Mouse (Mus musculus): ENCODE results near the gene Ddx47. TPM values are rescaled to one million over a fixed set of nuclear protein-coding genes. Genes with fewer than 3 reads are reported as not detected.

Gene Ddx47
- total and polyA plus RNA-seq, 2 experiments from 2014 or later: 35.8 to 51.4 TPM

DNA sequence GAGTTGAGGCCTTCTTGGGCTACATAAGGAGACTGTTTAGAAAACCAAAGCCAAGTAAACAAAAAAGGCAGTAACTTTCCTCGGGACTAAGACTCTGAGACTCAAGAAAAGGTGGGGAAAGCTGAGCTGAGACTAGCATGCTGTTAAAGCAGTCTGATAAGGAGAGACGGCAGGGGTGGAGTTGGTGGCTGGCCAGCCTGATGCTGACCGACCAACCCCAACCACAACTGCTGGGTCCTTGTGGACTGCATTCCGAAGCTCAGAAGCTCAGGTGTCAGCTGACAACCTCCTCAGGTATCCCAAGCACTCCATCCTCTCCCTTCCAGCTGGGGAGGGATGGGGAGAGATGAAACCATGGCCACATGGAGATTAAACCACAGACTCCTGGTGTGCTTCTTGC lies 44.5 kb downstream of the Ddx47 start:
- TF ChIP-seq EP300 (IDR thresholded peaks at IDR 0.05; ENCODE audit: low read depth): no peak
- no peak for TF ChIP-seq CTCF (IDR thresholded peaks at IDR 0.05; ENCODE audit: low read depth)
- H3K4me2 ChIP-seq (ENCODE audit: low read depth, low read length): no peak overlapping the region
- H3K9ac ChIP-seq (replicated peaks; ENCODE audit: low read depth, low read length): no peak overlapping the region
- no peak overlapping the region for H3K4me3 ChIP-seq (ENCODE audit: low read depth, low read length)
- no peak for DNase-seq (ENCODE audit: low spot score)
- no peaks in the 10 kb centered on the region for H3K27me3 ChIP-seq (ENCODE audit: control insufficient read depth, insufficient read depth, low read length)
- 28% methylated on average over 4 of the region's 4 CpGs for WGBS
- H3K36me3 ChIP-seq (replicated peaks; ENCODE audit: control insufficient read depth, insufficient read depth, low read length): no peaks in the 10 kb centered on the region
- no peak for ATAC-seq (ENCODE audit: insufficient read depth, low read depth)
- H3K4me1 ChIP-seq (ENCODE audit: control insufficient read depth, insufficient read depth): no peaks in the 10 kb centered on the region
- H3K9me3 ChIP-seq (replicated peaks; ENCODE audit: control insufficient read depth, low read length): no peaks in the 10 kb centered on the region
- no peak overlapping the region for H3K27ac ChIP-seq (ENCODE audit: low read depth)

DNA sequence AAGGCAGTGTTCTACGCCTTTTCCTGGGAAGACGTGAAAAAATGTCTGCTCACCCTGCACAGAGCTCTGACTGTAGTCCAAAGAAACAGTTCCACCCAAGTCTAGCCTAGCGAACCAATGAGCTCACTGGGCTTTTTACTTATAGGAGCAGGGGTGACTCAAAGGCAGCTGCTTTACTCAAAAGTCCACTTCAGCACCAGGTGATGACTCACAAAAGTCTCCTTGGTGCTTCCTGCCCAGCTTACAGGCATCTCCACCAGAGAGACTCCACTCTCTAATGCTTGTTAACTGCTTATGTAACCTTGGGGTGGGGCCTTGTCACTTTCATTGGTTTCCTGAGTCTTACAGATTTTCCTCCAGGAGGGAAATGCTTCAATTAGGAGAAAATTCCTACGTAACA lies 49.3 kb downstream of the Ddx47 start:
- Histone ChIP-seq H3K9ac (replicated peaks; ENCODE audit: low read depth, low read length) (no peak overlapping the region), H3K27me3 (ENCODE audit: control insufficient read depth, insufficient read depth, low read length) (no peaks in the 10 kb centered on the region), H3K9me3 (replicated peaks; ENCODE audit: control insufficient read depth, low read length) (no peaks in the 10 kb centered on the region), H3K27ac (ENCODE audit: low read depth) (no peak overlapping the region), H3K4me2 (ENCODE audit: low read depth, low read length) (no peak overlapping the region), H3K4me3 (ENCODE audit: low read depth, low read length) (no peak overlapping the region), H3K4me1 (ENCODE audit: control insufficient read depth, insufficient read depth) (no peaks in the 10 kb centered on the region), H3K36me3 (replicated peaks; ENCODE audit: control insufficient read depth, insufficient read depth, low read length) (no peaks in the 10 kb centered on the region)
- TF ChIP-seq CTCF (IDR thresholded peaks at IDR 0.05; ENCODE audit: low read depth) (no peak), EP300 (IDR thresholded peaks at IDR 0.05; ENCODE audit: low read depth) (no peak)
- WGBS: 90% methylated on average over 4 of the region's 4 CpGs
- no peak for ATAC-seq (ENCODE audit: insufficient read depth, low read depth)
- no peak for DNase-seq (ENCODE audit: low spot score)

DNA sequence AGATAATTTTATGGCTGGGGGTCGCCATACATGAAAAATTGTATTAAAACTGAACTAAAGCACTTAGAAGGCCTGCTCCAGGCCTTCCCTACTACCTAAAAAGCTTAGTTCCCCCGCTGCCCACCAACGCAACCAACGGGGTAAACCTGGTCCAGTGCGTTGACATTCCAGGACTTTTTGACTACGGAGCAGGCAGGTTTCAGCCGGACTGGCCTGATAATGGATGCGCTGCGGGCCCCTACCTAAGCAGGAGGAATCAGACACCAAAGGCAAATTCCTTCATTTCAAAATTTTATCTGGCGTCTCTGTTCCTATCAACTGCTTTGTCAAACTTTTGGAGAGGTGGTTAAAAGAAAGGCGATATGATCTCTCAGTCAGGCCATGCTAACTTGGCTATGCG lies 53.2 kb downstream of the Ddx47 start:
- TF ChIP-seq EP300 (IDR thresholded peaks at IDR 0.05; ENCODE audit: low read depth): no peak
- TF ChIP-seq CTCF (IDR thresholded peaks at IDR 0.05; ENCODE audit: low read depth): no peak
- Histone ChIP-seq H3K4me2 (ENCODE audit: low read depth, low read length) (no peak overlapping the region), H3K27me3 (ENCODE audit: control insufficient read depth, insufficient read depth, low read length) (0 out of 2 replicates have a peak, but pooled peaks cover 5% of the 10 kb centered on the region), H3K27ac (ENCODE audit: low read depth) (no peak overlapping the region), H3K4me1 (ENCODE audit: control insufficient read depth, insufficient read depth) (peaks cover 5% of the 10 kb centered on the region; the same call in 1 of the 2 replicates), H3K4me3 (ENCODE audit: low read depth, low read length) (no peak overlapping the region), H3K36me3 (replicated peaks; ENCODE audit: control insufficient read depth, insufficient read depth, low read length) (no peaks in the 10 kb centered on the region), H3K9ac (replicated peaks; ENCODE audit: low read depth, low read length) (no peak overlapping the region), H3K9me3 (replicated peaks; ENCODE audit: control insufficient read depth, low read length) (no peaks in the 10 kb centered on the region)
- no peak for ATAC-seq (ENCODE audit: insufficient read depth, low read depth)
- no peak for DNase-seq (ENCODE audit: low spot score)
- WGBS: 84% methylated on average over 12 of the region's 12 CpGs

DNA sequence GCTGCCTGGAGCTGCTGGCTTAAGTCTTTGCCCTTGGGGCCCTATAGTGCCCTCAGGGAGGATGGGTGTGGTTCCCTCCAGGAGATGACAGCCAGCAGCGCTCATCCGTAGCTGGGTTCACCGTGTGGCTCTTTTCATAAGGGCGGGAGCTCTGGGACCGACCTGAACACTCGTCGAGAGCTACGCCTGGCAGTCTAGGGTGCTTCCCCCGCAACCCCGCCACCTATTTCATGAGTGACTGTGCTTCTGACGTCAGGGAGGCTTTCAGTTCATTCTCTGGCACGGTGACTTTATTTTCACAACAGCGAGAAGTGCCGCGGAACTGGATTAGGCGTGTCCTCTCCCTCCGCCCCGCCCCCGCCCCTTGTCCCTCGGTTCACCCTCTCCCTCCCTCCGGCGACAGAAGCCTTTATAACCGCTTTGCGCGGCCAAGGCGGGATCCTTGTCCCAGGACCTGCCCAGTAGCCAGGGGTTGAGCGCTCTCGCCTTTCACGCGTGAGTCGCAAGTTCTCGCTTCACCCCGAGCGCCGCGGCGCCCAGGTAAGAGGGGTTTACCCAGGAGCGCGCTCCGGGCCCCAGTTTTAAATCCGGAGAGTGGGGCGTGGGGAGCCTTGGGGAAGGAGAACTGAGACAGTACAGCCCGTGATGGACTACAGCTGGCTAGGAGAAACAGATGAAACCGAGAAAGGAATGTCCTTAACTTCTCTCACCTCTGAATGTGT lies 54.0 kb downstream of the Ddx47 start, which contains the start of gene Gprc5a:
Gene Gprc5a (plus strand): TSS at position 416 of the 722 bp plus-strand sequence.
- H3K4me2 ChIP-seq (ENCODE audit: low read depth, low read length): peak within 1 kb of the TSS; percentile 82
- DNase-seq (ENCODE audit: low spot score) (peak; percentile 73), ATAC-seq (ENCODE audit: insufficient read depth, low read depth) (peak; percentile 77)
- peaks cover 5% of the 10 kb centered on the region; the same call in 1 of the 2 replicates for H3K4me1 ChIP-seq (ENCODE audit: control insufficient read depth, insufficient read depth)
- no peaks in the 10 kb centered on the region for H3K9me3 ChIP-seq (replicated peaks; ENCODE audit: control insufficient read depth, low read length)
- H3K4me3 ChIP-seq (ENCODE audit: low read depth, low read length): peak within 1 kb of the TSS; percentile 56
- H3K36me3 ChIP-seq (replicated peaks; ENCODE audit: control insufficient read depth, insufficient read depth, low read length): no peaks in the 10 kb centered on the region
- H3K9ac ChIP-seq (replicated peaks; ENCODE audit: low read depth, low read length): peak within 1 kb of the TSS; percentile 51
- H3K27ac ChIP-seq (ENCODE audit: low read depth): no peak within 1 kb of the TSS
- 0 out of 2 replicates have a peak, but pooled peaks cover 5% of the 10 kb centered on the region for H3K27me3 ChIP-seq (ENCODE audit: control insufficient read depth, insufficient read depth, low read length)
- WGBS: under 1% methylated on average over 43 of the region's 44 CpGs
- no peak for TF ChIP-seq EP300 (IDR thresholded peaks at IDR 0.05; ENCODE audit: low read depth)
- no peak for TF ChIP-seq CTCF (IDR thresholded peaks at IDR 0.05; ENCODE audit: low read depth)

DNA sequence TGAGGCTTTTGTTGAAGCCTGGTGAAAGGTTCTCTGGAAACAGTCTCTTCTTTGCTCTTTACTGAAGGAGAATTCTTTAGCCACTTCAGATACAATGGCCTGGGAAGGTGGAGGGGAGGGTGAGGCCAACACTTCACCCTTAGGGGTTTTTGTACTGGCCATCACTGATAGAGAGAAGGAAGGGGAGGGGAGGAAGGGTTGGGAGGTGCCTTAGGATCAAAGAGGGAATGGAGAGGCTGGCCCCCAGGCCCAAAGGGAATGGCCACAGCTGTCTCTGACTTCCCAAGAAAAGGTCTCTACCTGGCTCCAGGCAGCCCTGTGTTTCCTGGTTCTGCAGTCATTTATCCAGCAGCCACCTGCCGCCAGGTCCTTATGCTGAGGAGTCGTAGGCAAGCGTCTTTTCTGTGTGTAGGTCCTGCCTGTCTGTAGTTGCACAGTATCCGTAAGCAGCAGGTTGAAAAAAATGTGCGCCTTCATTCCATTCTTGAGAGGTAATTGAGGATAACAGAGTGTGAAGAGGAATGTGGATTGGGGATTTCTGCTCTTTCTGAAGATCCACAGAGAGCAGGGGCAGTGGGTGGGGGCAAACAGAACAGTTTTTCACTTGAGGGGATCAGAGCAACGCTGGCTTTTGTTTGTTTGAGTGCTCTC lies 55.5 kb downstream of the Ddx47 start:
- Histone ChIP-seq H3K27ac (ENCODE audit: low read depth) (no peak overlapping the region), H3K4me1 (ENCODE audit: control insufficient read depth, insufficient read depth) (peaks cover 5% of the 10 kb centered on the region; the same call in 1 of the 2 replicates), H3K9me3 (replicated peaks; ENCODE audit: control insufficient read depth, low read length) (no peaks in the 10 kb centered on the region), H3K9ac (replicated peaks; ENCODE audit: low read depth, low read length) (no peak overlapping the region), H3K4me3 (ENCODE audit: low read depth, low read length) (no peak overlapping the region), H3K36me3 (replicated peaks; ENCODE audit: control insufficient read depth, insufficient read depth, low read length) (no peaks in the 10 kb centered on the region), H3K27me3 (ENCODE audit: control insufficient read depth, insufficient read depth, low read length) (0 out of 2 replicates have a peak, but pooled peaks cover 5% of the 10 kb centered on the region), H3K4me2 (ENCODE audit: low read depth, low read length) (peak overlapping the region; percentile 13; the same call in 1 of the 2 replicates)
- 60% methylated on average over 6 of the region's 6 CpGs for WGBS
- DNase-seq (ENCODE audit: low spot score) (no peak), ATAC-seq (ENCODE audit: insufficient read depth, low read depth) (no peak)
- no peak for TF ChIP-seq CTCF (IDR thresholded peaks at IDR 0.05; ENCODE audit: low read depth)
